Mouse (Mus musculus): ENCODE results near the gene Zbtb9. TPM values are rescaled to one million over a fixed set of nuclear protein-coding genes. Genes with fewer than 3 reads are reported as not detected.
A peak's percentile ranks its signal among the peaks of the same experiment; 100 is the strongest.
"Not testable (repeated sequence)": the region's sequence is repeated elsewhere in the genome, so short reads cannot be mapped to it uniquely, and the experiment has no call there.

Gene Zbtb9
- polyA plus RNA-seq, 1 experiment from 2014 or later = 5.0 TPM

- H3K9ac ChIP-seq = 0 out of 2 replicates have a peak overlapping the region, but pooled peaks have one; percentile 79
- no peak overlapping the region for H3K27ac ChIP-seq (replicated peaks)
- peaks cover 38% of the 10 kb centered on the region for H3K36me3 ChIP-seq (replicated peaks)
- no peaks in the 10 kb centered on the region for H3K27me3 ChIP-seq
- no peak overlapping the region; the same call in 1 of the 2 replicates for H3K4me3 ChIP-seq (replicated peaks)
- no peaks in the 10 kb centered on the region for H3K9me3 ChIP-seq (replicated peaks)
- no peak for ATAC-seq (ENCODE audit: insufficient read depth)
- WGBS (ENCODE audit: insufficient replicate concordance) = 84% methylated on average over 15 of the region's 15 CpGs
- peak overlapping the region; percentile 98 for H3K4me2 ChIP-seq
- peaks cover 51% of the 10 kb centered on the region for H3K4me1 ChIP-seq (replicated peaks)
Measured at GRCm38 (mm10) chr17:26974547-26974946, 1.6 kb downstream of the Zbtb9 start.

DNA sequence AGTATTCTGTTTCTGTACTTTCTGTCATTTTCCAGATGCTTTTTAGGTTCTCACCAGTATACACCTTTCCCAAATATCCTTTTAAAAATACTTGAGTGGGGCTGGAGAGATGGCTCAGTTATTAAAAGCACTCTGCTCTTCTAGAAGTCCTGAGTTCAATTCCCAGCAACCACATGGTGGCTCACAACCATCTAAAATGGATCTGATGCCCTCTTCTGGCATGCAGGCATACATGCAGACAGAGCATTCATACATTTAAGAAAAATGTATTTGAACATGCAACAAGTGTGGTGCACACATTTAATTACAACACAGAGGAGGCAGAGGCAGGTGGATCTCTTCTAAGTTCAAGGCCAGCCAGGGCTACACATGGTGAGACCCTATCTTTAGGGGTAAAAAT lies 2.4 kb downstream of the Zbtb9 start:
- Histone ChIP-seq H3K27ac (replicated peaks) (no peak overlapping the region), H3K36me3 (replicated peaks) (peaks cover 38% of the 10 kb centered on the region), H3K9ac (no peak overlapping the region), H3K4me3 (replicated peaks) (no peak overlapping the region), H3K4me1 (replicated peaks) (peaks cover 51% of the 10 kb centered on the region), H3K27me3 (no peaks in the 10 kb centered on the region), H3K4me2 (0 out of 2 replicates have a peak overlapping the region, but pooled peaks have one; percentile 9), H3K9me3 (replicated peaks) (no peaks in the 10 kb centered on the region)
- ATAC-seq (ENCODE audit: insufficient read depth) = no peak

- 74% methylated on average over 6 of the region's 6 CpGs for WGBS (ENCODE audit: insufficient replicate concordance)
- H3K36me3 ChIP-seq (replicated peaks) = peaks cover 38% of the 10 kb centered on the region
- not testable (repeated sequence) for ATAC-seq (ENCODE audit: insufficient read depth)
Measured at GRCm38 (mm10) chr17:26977354-26977753, 4.4 kb downstream of the Zbtb9 start.

GRCm38 (mm10) chr17:26979426-26979825 lies 6.5 kb downstream of the Zbtb9 start:
- no peak overlapping the region for H3K4me2 ChIP-seq
- no peak overlapping the region for H3K27ac ChIP-seq (replicated peaks)
- peaks cover 37% of the 10 kb centered on the region for H3K36me3 ChIP-seq (replicated peaks)
- no peak overlapping the region for H3K4me3 ChIP-seq (replicated peaks)
- no peak overlapping the region for H3K9ac ChIP-seq
- no peaks in the 10 kb centered on the region for H3K27me3 ChIP-seq
- H3K9me3 ChIP-seq (replicated peaks) = no peaks in the 10 kb centered on the region
- no peak for ATAC-seq (ENCODE audit: insufficient read depth)
- H3K4me1 ChIP-seq (replicated peaks) = peaks cover 20% of the 10 kb centered on the region
- WGBS (ENCODE audit: insufficient replicate concordance) = 36% methylated on average over 2 of the region's 2 CpGs

More at GRCm38 (mm10) chr17:26977354-26977753, 4.4 kb downstream of the Zbtb9 start:
- H3K9me3 ChIP-seq (replicated peaks); H3K27ac ChIP-seq (replicated peaks); H3K4me2 ChIP-seq; H3K4me3 ChIP-seq (replicated peaks); H3K27me3 ChIP-seq; H3K9ac ChIP-seq: not testable (repeated sequence)
- H3K4me1 ChIP-seq (replicated peaks) = peaks cover 35% of the 10 kb centered on the region

GRCm38 (mm10) chr17:26981050-26981449 lies 8.1 kb downstream of the Zbtb9 start:
- Histone ChIP-seq H3K9me3 (replicated peaks) (no peaks in the 10 kb centered on the region), H3K27ac (replicated peaks) (no peak overlapping the region), H3K9ac (no peak overlapping the region), H3K4me3 (replicated peaks) (no peak overlapping the region), H3K4me2 (no peak overlapping the region), H3K4me1 (replicated peaks) (0 out of 2 replicates have a peak, but pooled peaks cover 7% of the 10 kb centered on the region), H3K36me3 (replicated peaks) (peaks cover 21% of the 10 kb centered on the region), H3K27me3 (no peaks in the 10 kb centered on the region)
- ATAC-seq (ENCODE audit: insufficient read depth) = no peak
- WGBS (ENCODE audit: insufficient replicate concordance) = 18% methylated on average over 2 of the region's 2 CpGs

- Histone ChIP-seq H3K4me3 (replicated peaks) (no peak overlapping the region), H3K4me1 (replicated peaks) (0 out of 2 replicates have a peak, but pooled peaks cover 4% of the 10 kb centered on the region), H3K9me3 (replicated peaks) (no peaks in the 10 kb centered on the region), H3K27me3 (no peaks in the 10 kb centered on the region), H3K36me3 (replicated peaks) (peaks cover 1% of the 10 kb centered on the region), H3K9ac (no peak overlapping the region), H3K4me2 (no peak overlapping the region), H3K27ac (replicated peaks) (no peak overlapping the region)
- no peak for ATAC-seq (ENCODE audit: insufficient read depth)
- 76% methylated on average over 4 of the region's 4 CpGs for WGBS (ENCODE audit: insufficient replicate concordance)
Measured at GRCm38 (mm10) chr17:26983382-26983781, 10.4 kb downstream of the Zbtb9 start.

DNA sequence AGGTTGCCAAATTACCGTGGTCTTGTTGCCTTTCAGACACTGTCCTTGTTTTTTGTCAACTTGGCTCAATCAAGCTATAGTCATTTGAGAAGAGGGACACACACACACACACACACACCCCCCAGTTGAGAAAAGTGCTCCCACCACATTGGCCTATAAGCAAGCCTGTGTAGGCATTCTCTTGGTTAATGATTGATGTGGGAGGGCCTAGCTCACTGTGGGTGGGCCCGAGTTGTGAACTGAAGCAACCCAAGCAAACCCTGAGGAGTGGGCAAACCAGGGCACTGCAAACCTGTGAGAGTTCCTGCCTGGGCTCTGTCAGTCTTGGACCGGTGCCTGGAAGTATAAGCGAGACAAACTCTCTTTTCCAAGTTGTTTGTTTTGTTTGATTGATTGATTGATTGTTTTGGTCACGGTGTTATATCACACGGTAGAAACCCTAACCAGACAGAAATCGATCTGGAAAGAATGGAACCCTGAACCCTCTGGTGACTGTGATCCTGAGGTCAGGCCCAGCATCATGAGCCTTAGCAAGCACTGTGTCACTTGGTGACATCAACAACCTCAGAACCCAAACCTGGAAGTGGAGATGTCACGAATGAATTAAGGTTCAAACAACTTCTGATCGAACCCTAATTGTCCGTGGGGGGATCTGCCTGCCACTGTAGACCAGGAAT lies 12.7 kb downstream of the Zbtb9 start:
- Histone ChIP-seq H3K4me3 (replicated peaks) (no peak overlapping the region), H3K36me3 (replicated peaks) (no peaks in the 10 kb centered on the region), H3K9me3 (replicated peaks) (no peaks in the 10 kb centered on the region), H3K9ac (no peak overlapping the region), H3K4me2 (no peak overlapping the region; the same call in 1 of the 2 replicates), H3K27me3 (no peaks in the 10 kb centered on the region), H3K27ac (replicated peaks) (no peak overlapping the region), H3K4me1 (replicated peaks) (0 out of 2 replicates have a peak, but pooled peaks cover 2% of the 10 kb centered on the region)
- 71% methylated on average over 10 of the region's 10 CpGs for WGBS (ENCODE audit: insufficient replicate concordance)
- peak; percentile 73 for ATAC-seq (ENCODE audit: insufficient read depth)

DNA sequence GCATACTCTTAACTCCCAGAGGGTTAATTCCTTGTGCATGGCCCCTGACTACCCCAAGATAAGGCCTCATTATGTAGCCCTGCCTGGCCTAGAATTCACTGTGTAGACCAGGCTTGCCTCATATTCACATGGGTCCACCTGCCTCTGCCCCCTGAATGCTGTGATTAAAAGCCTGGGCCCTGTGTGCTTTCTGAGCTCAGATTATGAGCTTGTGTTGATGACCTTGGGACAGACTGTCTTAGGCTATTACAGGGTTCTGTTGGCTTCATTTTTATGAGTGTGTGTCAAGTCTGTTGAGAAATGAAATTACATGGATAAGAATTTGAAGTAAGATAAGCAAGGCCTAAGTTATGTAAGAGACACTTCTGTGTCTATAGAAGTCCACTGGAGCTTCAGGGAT lies 17.6 kb downstream of the Zbtb9 start:
- Histone ChIP-seq H3K9ac (no peak overlapping the region), H3K9me3 (replicated peaks) (no peaks in the 10 kb centered on the region), H3K27ac (replicated peaks) (no peak overlapping the region), H3K4me1 (replicated peaks) (peaks cover 6% of the 10 kb centered on the region; the same call in 1 of the 2 replicates), H3K4me3 (replicated peaks) (no peak overlapping the region), H3K36me3 (replicated peaks) (no peaks in the 10 kb centered on the region), H3K4me2 (no peak overlapping the region), H3K27me3 (no peaks in the 10 kb centered on the region)
- ATAC-seq (ENCODE audit: insufficient read depth) = no peak

- 68% methylated on average over 14 of the region's 14 CpGs for WGBS (ENCODE audit: insufficient replicate concordance)
- Histone ChIP-seq H3K4me2 (no peak overlapping the region), H3K4me3 (replicated peaks) (no peak overlapping the region), H3K27ac (replicated peaks) (no peak overlapping the region), H3K4me1 (replicated peaks) (peaks cover 11% of the 10 kb centered on the region; the same call in 1 of the 2 replicates), H3K9me3 (replicated peaks) (no peaks in the 10 kb centered on the region), H3K9ac (no peak overlapping the region), H3K27me3 (no peaks in the 10 kb centered on the region), H3K36me3 (replicated peaks) (no peaks in the 10 kb centered on the region)
- no peak for ATAC-seq (ENCODE audit: insufficient read depth)
Measured at GRCm38 (mm10) chr17:26994410-26994809, 21.4 kb downstream of the Zbtb9 start.

DNA sequence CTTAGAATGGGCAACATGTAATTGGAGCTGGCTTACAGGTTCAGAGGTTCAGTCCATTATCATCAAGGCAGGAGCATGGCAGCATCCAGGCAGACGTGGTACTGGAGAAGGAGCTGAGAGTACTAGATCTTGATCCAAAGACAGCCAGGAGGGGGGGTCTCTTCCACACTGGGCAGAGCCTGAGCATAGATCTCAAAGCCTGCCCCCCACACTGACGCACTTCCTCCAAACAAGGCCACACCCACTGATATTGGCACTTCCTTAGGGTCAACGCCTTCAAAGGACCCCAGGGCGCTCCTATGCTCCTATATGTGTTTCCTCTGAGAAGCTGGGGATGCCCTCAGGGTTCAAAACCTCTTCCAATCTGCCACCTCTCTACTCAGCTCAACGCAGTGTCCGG lies 22.0 kb downstream of the Zbtb9 start:
- H3K9me3 ChIP-seq (replicated peaks) = no peaks in the 10 kb centered on the region
- no peak overlapping the region for H3K4me2 ChIP-seq
- no peaks in the 10 kb centered on the region for H3K27me3 ChIP-seq
- H3K27ac ChIP-seq (replicated peaks) = no peak overlapping the region
- 46% methylated on average over 6 of the region's 6 CpGs for WGBS (ENCODE audit: insufficient replicate concordance)
- H3K4me1 ChIP-seq (replicated peaks) = peaks cover 11% of the 10 kb centered on the region; the same call in 1 of the 2 replicates
- ATAC-seq (ENCODE audit: insufficient read depth) = peak; percentile 25; the same call in 1 of the 2 replicates
- H3K36me3 ChIP-seq (replicated peaks) = no peaks in the 10 kb centered on the region
- no peak overlapping the region for H3K4me3 ChIP-seq (replicated peaks)
- no peak overlapping the region for H3K9ac ChIP-seq

DNA sequence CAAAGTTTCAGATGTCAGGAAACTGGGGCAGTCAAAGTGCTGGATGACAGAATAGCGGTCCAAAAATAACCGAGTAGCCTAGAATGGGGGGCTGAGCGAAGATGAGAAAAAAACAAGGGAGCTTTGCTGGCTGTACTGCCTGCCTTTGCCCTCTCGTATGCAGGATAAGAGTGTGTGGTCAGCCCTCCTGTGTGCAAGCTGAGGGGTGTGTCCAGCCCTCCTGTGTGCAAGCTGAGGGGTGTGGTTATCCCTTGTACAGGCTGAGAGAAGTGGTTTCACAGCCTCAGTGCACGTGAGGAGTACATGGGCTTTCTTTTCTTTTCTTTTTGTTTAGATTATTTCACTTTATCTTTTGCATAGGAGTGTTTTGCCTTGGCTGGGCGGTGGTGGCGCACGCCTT lies 22.6 kb downstream of the Zbtb9 start:
- Histone ChIP-seq H3K9me3 (replicated peaks) (no peaks in the 10 kb centered on the region), H3K27ac (replicated peaks) (no peak overlapping the region), H3K4me3 (replicated peaks) (no peak overlapping the region), H3K27me3 (no peaks in the 10 kb centered on the region), H3K4me1 (replicated peaks) (peaks cover 11% of the 10 kb centered on the region; the same call in 1 of the 2 replicates), H3K36me3 (replicated peaks) (no peaks in the 10 kb centered on the region), H3K9ac (no peak overlapping the region), H3K4me2 (no peak overlapping the region)
- WGBS (ENCODE audit: insufficient replicate concordance) = 48% methylated on average over 8 of the region's 8 CpGs
- no peak; the same call in 1 of the 2 replicates for ATAC-seq (ENCODE audit: insufficient read depth)

- no peaks in the 10 kb centered on the region for H3K36me3 ChIP-seq (replicated peaks)
- no peak for ATAC-seq (ENCODE audit: insufficient read depth)
- H3K9ac ChIP-seq = no peak overlapping the region
- H3K27me3 ChIP-seq = no peaks in the 10 kb centered on the region
- H3K27ac ChIP-seq (replicated peaks) = no peak overlapping the region
- H3K4me1 ChIP-seq (replicated peaks) = peaks cover 11% of the 10 kb centered on the region; the same call in 1 of the 2 replicates
- 57% methylated on average over 4 of the region's 4 CpGs for WGBS (ENCODE audit: insufficient replicate concordance)
- no peaks in the 10 kb centered on the region for H3K9me3 ChIP-seq (replicated peaks)
- H3K4me3 ChIP-seq (replicated peaks) = no peak overlapping the region
- no peak overlapping the region for H3K4me2 ChIP-seq
Measured at GRCm38 (mm10) chr17:26997661-26998060, 24.7 kb downstream of the Zbtb9 start.

Measured in liver, embryonic 15.5 days (tissue).